Mouse (Mus musculus) layer of hippocampus, postnatal 25 days (tissue): ENCODE measurements around the gene Vmn1r63. TPM values are rescaled to one million over a fixed set of nuclear protein-coding genes. Genes with fewer than 3 reads are reported as not detected.
"Not testable (repeated sequence)": the region's sequence is repeated elsewhere in the genome, so short reads cannot be mapped to it uniquely, and the experiment has no call there.

Experiments
- DNase-seq, 2 experiments: peaks; one replicate each; pipeline ENCODE4 v3.0.0; 2022; ENCODE audit warnings: mixed read lengths in 2 of 2, low spot score in 1 of 2; ENCODE audit errors: extremely low spot score in 1 of 2
- total RNA-seq, 2 experiments: library from RNA; stranded (reverse); gene quantifications; 2 replicates each; pipeline ENCODE4 v1.2.3; 2021

Gene Vmn1r63
- not detected for total RNA-seq

GRCm38 (mm10) chr7:5805345-5805744, at the start of gene Vmn1r63:
Gene Vmn1r63, minus strand, starts transcription at chr7:5805445.
- DNase-seq = not testable (repeated sequence)

Other genes starting within 250 kb of the Vmn1r63 start
- gene Vmn1r61, start 192.2 kb downstream of the Vmn1r63 start, total RNA-seq = not detected
- gene Vmn1r62, start 131.8 kb downstream of the Vmn1r63 start, total RNA-seq = not detected
- not detected for gene Vmn1r64, start 79.1 kb upstream of the Vmn1r63 start, total RNA-seq
- not detected for gene Vmn1r65, start 205.6 kb upstream of the Vmn1r63 start, total RNA-seq
- not detected for gene Nlrp4c, start 239.7 kb upstream of the Vmn1r63 start, total RNA-seq